Mouse (Mus musculus): ENCODE results near the gene Pkd1l2. TPM values are rescaled to one million over a fixed set of nuclear protein-coding genes. Genes with fewer than 3 reads are reported as not detected.

The Pkd1l2 gene
- polyA plus RNA-seq, 1 experiment from 2014 or later, result not detected

DNA sequence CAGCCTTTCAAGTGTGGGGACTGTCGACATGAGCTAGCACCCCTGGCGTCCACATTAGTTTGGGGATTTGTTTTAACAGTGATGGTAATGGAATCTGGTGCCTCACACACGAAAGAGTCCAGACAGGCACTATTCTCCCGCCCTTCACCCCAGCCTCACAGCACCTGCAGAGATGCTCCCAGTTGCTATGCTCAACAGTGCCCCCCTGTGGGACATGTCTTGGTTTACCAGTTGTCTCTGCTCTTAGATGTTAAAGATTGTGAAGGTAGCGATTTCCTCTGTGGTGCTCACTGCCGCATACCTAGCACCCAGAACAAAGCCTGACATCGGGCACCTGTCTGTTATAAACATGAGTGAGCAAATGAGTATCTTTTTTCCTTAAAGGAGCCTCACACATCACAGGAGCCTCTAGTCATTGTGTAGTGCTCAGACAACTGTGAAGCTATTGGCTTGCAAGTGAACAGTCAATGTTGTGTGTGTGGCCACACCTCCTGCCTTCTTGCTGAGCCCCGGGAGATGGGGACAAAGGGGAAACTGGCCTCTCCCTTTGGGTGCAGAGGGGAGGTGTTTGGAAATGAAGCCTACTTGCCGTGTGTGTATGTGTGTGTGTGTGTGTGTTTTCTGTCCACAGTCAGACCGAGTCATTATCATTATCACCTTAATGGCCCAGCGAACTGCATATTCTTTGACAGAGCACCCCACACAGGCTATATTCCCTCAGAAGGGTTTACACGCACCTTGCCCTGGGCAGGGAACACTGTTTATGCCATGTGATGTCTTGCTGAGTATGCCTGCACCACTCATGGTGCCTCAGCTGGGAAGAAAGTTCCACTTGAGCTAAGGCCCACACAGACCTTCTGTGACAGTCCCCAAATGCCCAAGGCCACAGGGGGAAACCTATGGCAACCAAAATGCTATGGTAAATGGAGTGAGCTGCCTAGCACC, 28.8 kb downstream of the Pkd1l2 start:
- Histone ChIP-seq H3K27me3 (ENCODE audit: insufficient read depth, low read length) (no peaks in the 10 kb centered on the region), H3K9ac (no peak overlapping the region), H3K9me3 (ENCODE audit: low read depth, low read length) (no peaks in the 10 kb centered on the region), H3K27ac (ENCODE audit: low read depth) (no peak overlapping the region), H3K4me1 (ENCODE audit: insufficient read depth) (no peaks in the 10 kb centered on the region), H3K4me3 (ENCODE audit: low read depth, low read length) (no peak overlapping the region), H3K36me3 (ENCODE audit: insufficient read depth) (no peaks in the 10 kb centered on the region), H3K4me2 (no peak overlapping the region)
- DNase-seq, result peak; percentile 45
- ATAC-seq (ENCODE audit: insufficient read depth), result no peak
- WGBS, result 62% methylated on average over 12 of the region's 12 CpGs
- TF ChIP-seq CTCF (IDR thresholded peaks at IDR 0.05; ENCODE audit: low read depth), result peak; percentile 34

DNA sequence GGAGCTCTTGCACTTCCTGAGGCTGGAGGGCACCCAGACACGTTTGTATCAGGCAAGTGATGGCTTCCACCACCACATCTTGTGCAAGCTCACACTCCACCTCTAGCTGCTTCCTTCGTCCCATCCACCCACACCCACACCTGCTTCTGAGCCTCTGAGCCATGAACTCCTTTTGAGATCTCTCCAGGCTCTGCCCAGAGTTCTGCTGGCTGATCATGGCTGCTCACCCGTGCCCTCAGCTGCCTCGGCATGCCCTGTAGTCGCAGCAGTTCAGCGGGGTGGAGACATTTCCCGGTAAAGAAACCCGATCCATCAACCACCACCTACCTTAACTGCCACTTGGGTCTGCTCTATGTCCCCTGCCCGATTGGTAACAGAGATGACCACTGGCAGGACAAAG, 30.9 kb downstream of the Pkd1l2 start:
- no peak for TF ChIP-seq CTCF (IDR thresholded peaks at IDR 0.05; ENCODE audit: low read depth)
- Histone ChIP-seq H3K9me3 (ENCODE audit: low read depth, low read length) (no peaks in the 10 kb centered on the region), H3K4me3 (ENCODE audit: low read depth, low read length) (no peak overlapping the region), H3K4me1 (ENCODE audit: insufficient read depth) (no peaks in the 10 kb centered on the region), H3K27me3 (ENCODE audit: insufficient read depth, low read length) (no peaks in the 10 kb centered on the region), H3K4me2 (no peak overlapping the region), H3K36me3 (ENCODE audit: insufficient read depth) (no peaks in the 10 kb centered on the region), H3K9ac (no peak overlapping the region), H3K27ac (ENCODE audit: low read depth) (no peak overlapping the region)
- DNase-seq (no peak), ATAC-seq (ENCODE audit: insufficient read depth) (no peak)
- 53% methylated on average over 9 of the region's 9 CpGs for WGBS

GRCm38 (mm10) chr8:117050763-117051162, 31.5 kb downstream of the Pkd1l2 start:
- ATAC-seq (ENCODE audit: insufficient read depth) (no peak), DNase-seq (peak; percentile 42)
- Histone ChIP-seq H3K9me3 (ENCODE audit: low read depth, low read length) (no peaks in the 10 kb centered on the region), H3K9ac (no peak overlapping the region), H3K4me2 (no peak overlapping the region), H3K36me3 (ENCODE audit: insufficient read depth) (no peaks in the 10 kb centered on the region), H3K4me1 (ENCODE audit: insufficient read depth) (no peaks in the 10 kb centered on the region), H3K27ac (ENCODE audit: low read depth) (no peak overlapping the region), H3K4me3 (ENCODE audit: low read depth, low read length) (no peak overlapping the region), H3K27me3 (ENCODE audit: insufficient read depth, low read length) (no peaks in the 10 kb centered on the region)
- no peak for TF ChIP-seq CTCF (IDR thresholded peaks at IDR 0.05; ENCODE audit: low read depth)
- 69% methylated on average over 9 of the region's 9 CpGs for WGBS

DNA sequence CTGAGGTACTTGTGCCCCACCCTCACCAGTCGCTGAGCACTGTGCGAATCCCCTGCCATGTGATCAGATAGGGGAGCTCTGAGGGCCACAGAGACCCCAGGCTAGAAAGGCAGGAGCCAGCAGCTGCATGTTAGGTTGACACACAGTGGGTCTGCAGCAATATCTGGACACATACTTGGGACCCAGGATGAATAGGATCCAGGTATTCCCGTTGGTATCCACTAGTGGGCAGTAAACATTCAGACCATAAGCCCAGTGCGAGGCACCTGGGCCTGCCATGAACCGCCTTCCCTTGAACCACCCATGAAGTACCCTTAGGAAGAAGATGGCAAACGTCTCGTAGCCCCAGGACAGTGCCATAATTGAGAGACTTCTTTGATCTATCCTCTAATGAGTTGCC, 32.8 kb downstream of the Pkd1l2 start:
- DNase-seq (no peak), ATAC-seq (ENCODE audit: insufficient read depth) (no peak)
- Histone ChIP-seq H3K27me3 (ENCODE audit: insufficient read depth, low read length) (no peaks in the 10 kb centered on the region), H3K36me3 (ENCODE audit: insufficient read depth) (no peaks in the 10 kb centered on the region), H3K4me3 (ENCODE audit: low read depth, low read length) (no peak overlapping the region), H3K4me1 (ENCODE audit: insufficient read depth) (no peaks in the 10 kb centered on the region), H3K4me2 (no peak overlapping the region), H3K27ac (ENCODE audit: low read depth) (no peak overlapping the region), H3K9ac (no peak overlapping the region), H3K9me3 (ENCODE audit: low read depth, low read length) (no peaks in the 10 kb centered on the region)
- WGBS, result 54% methylated on average over 7 of the region's 7 CpGs
- 0 out of 2 replicates have a peak, but pooled peaks have one; percentile 25 for TF ChIP-seq CTCF (IDR thresholded peaks at IDR 0.05; ENCODE audit: low read depth)

- Histone ChIP-seq H3K4me1 (ENCODE audit: insufficient read depth) (no peaks in the 10 kb centered on the region), H3K4me3 (ENCODE audit: low read depth, low read length) (no peak overlapping the region), H3K9ac (no peak overlapping the region), H3K36me3 (ENCODE audit: insufficient read depth) (no peaks in the 10 kb centered on the region), H3K27me3 (ENCODE audit: insufficient read depth, low read length) (no peaks in the 10 kb centered on the region), H3K4me2 (no peak overlapping the region), H3K9me3 (ENCODE audit: low read depth, low read length) (no peaks in the 10 kb centered on the region), H3K27ac (ENCODE audit: low read depth) (no peak overlapping the region)
- no peak for TF ChIP-seq CTCF (IDR thresholded peaks at IDR 0.05; ENCODE audit: low read depth)
- DNase-seq (no peak), ATAC-seq (ENCODE audit: insufficient read depth) (no peak)
- WGBS, result 78% methylated on average over 3 of the region's 3 CpGs
Measured at GRCm38 (mm10) chr8:117043584-117043983, 38.7 kb downstream of the Pkd1l2 start.

GRCm38 (mm10) chr8:117039843-117040242, 42.4 kb downstream of the Pkd1l2 start:
- H3K9ac ChIP-seq, result no peak overlapping the region
- H3K4me2 ChIP-seq, result no peak overlapping the region
- no peaks in the 10 kb centered on the region for H3K4me1 ChIP-seq (ENCODE audit: insufficient read depth)
- no peak for ATAC-seq (ENCODE audit: insufficient read depth)
- WGBS, result 66% methylated on average over 7 of the region's 7 CpGs
- no peak overlapping the region for H3K27ac ChIP-seq (ENCODE audit: low read depth)
- H3K36me3 ChIP-seq (ENCODE audit: insufficient read depth), result no peaks in the 10 kb centered on the region
- TF ChIP-seq CTCF (IDR thresholded peaks at IDR 0.05; ENCODE audit: low read depth), result no peak
- H3K4me3 ChIP-seq (ENCODE audit: low read depth, low read length), result no peak overlapping the region
- H3K27me3 ChIP-seq (ENCODE audit: insufficient read depth, low read length), result no peaks in the 10 kb centered on the region
- no peaks in the 10 kb centered on the region for H3K9me3 ChIP-seq (ENCODE audit: low read depth, low read length)
- DNase-seq, result no peak

DNA sequence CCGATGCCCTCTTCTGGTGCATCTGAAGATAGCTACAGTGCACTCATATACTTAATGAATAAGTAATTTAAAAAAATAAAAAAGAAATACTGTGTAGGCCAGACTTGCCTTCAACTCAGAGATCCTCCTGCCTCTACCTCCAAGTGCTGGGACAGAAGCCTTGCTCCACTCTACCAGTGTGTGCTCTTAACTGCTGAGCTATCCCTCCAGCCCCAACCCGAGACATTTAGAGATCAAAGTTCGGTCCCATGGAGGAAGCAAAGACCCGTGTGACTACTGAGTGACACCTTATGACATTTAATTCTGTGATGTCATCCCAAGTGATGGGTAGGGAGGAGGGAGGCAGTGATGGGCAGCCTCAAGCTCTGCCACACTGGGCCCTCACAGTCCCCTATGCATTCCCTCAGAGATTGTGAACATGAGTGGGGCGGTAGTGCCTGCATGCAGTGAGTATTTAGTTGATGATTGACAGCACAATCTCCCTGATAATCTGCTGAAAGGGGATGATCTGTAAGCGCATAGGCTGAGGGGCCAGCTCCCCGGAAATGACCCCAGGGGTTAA, 44.8 kb downstream of the Pkd1l2 start:
- ATAC-seq (ENCODE audit: insufficient read depth) (no peak), DNase-seq (no peak)
- no peak overlapping the region for H3K9ac ChIP-seq
- H3K27ac ChIP-seq (ENCODE audit: low read depth), result no peak overlapping the region
- H3K27me3 ChIP-seq (ENCODE audit: insufficient read depth, low read length), result no peaks in the 10 kb centered on the region
- no peaks in the 10 kb centered on the region for H3K36me3 ChIP-seq (ENCODE audit: insufficient read depth)
- H3K4me3 ChIP-seq (ENCODE audit: low read depth, low read length), result no peak overlapping the region
- no peak overlapping the region for H3K4me2 ChIP-seq
- TF ChIP-seq CTCF (IDR thresholded peaks at IDR 0.05; ENCODE audit: low read depth), result no peak
- 73% methylated on average over 7 of the region's 7 CpGs for WGBS
- no peaks in the 10 kb centered on the region for H3K4me1 ChIP-seq (ENCODE audit: insufficient read depth)
- H3K9me3 ChIP-seq (ENCODE audit: low read depth, low read length), result no peaks in the 10 kb centered on the region

Measured in lung, embryonic 14.5 days (tissue).